Mouse (Mus musculus): ENCODE measurements around the gene Slitrk5. TPM values are rescaled to one million over a fixed set of nuclear protein-coding genes. Genes with fewer than 3 reads are reported as not detected.
A peak's percentile ranks its signal among the peaks of the same experiment; 100 is the strongest.

Slitrk5 gene
- 0.05 and 0.09 TPM in 2 replicates for polyA plus RNA-seq (2012; rRNA removed)

DNA sequence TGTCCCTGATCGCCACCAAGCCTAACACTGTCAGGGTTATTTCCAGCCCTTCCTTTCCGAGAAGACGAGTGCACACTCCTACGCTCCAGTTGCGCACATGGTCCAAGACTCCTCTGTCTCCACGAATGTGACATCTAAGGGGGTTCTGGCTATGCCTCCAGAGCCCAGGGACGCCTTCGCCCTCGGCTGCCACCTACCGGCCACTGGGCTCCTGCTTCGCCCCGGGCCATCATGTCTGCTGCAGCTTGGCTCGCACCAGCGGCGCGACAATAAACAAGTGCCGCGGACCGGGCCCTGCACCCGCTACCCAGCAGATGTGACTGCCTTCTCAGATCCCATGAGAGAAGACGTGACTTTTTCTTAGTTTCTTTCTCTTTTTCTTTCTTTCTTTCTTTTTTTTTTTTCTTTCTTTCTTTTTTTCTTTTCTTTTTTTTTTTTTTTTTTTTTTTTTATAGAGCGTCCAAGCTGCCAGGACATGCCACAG is at the start of gene Slitrk5:
Gene Slitrk5, plus strand, starts transcription at position 434 of the 484 bp plus-strand sequence.
- Histone ChIP-seq H3K36me3 (ENCODE audit: control insufficient read depth, insufficient read depth, low read length) (no peaks in the 10 kb centered on the region), H3K4me1 (ENCODE audit: control insufficient read depth, insufficient read depth, insufficient read length, low read length) (peaks cover 5% of the 10 kb centered on the region), H3K4me3 (ENCODE audit: low read depth, low read length) (peak within 1 kb of the TSS; percentile 63), H3K27ac (ENCODE audit: insufficient read depth, low read depth, low read length) (no peak within 1 kb of the TSS), H3K27me3 (ENCODE audit: control insufficient read depth, insufficient read depth, low read length) (peaks cover 23% of the 10 kb centered on the region)
- under 1% methylated on average over 22 of the region's 22 CpGs for WGBS
- TF ChIP-seq CTCF (IDR thresholded peaks at IDR 0.05; ENCODE audit: extremely low read depth, insufficient read length, insufficient replicate concordance, low read depth, low read length) (peak; percentile 67), POLR2A (IDR thresholded peaks at IDR 0.05; ENCODE audit: low read depth, low read length) (no peak)

DNA sequence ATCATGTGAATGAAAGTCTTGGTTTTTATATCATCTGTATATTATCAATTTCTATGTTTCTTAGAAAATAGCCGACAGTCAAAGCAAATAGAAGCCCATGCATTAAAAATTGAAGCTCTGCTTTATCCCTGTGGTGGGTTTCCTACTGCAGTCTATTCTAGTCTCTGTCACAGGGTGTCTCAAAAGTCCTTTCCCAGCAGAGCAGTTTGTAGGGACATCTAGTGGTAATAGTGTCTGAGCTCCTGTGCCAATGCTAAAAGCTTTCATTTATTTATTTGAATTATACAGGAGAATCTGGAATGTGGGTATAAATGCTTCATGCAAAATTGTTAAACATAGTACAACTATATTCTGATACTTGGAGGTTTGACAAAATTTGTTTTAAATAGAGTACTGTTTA is 2.0 kb upstream of the Slitrk5 start:
- 51% methylated on average over 1 of the region's 1 CpGs for WGBS
- Histone ChIP-seq H3K4me3 (ENCODE audit: low read depth, low read length) (no peak overlapping the region), H3K36me3 (ENCODE audit: control insufficient read depth, insufficient read depth, low read length) (no peaks in the 10 kb centered on the region), H3K27me3 (ENCODE audit: control insufficient read depth, insufficient read depth, low read length) (peaks cover 23% of the 10 kb centered on the region), H3K4me1 (ENCODE audit: control insufficient read depth, insufficient read depth, insufficient read length, low read length) (peaks cover 5% of the 10 kb centered on the region), H3K27ac (ENCODE audit: insufficient read depth, low read depth, low read length) (no peak overlapping the region)
- TF ChIP-seq POLR2A (IDR thresholded peaks at IDR 0.05; ENCODE audit: low read depth, low read length) (no peak), CTCF (IDR thresholded peaks at IDR 0.05; ENCODE audit: extremely low read depth, insufficient read length, insufficient replicate concordance, low read depth, low read length) (no peak)

DNA sequence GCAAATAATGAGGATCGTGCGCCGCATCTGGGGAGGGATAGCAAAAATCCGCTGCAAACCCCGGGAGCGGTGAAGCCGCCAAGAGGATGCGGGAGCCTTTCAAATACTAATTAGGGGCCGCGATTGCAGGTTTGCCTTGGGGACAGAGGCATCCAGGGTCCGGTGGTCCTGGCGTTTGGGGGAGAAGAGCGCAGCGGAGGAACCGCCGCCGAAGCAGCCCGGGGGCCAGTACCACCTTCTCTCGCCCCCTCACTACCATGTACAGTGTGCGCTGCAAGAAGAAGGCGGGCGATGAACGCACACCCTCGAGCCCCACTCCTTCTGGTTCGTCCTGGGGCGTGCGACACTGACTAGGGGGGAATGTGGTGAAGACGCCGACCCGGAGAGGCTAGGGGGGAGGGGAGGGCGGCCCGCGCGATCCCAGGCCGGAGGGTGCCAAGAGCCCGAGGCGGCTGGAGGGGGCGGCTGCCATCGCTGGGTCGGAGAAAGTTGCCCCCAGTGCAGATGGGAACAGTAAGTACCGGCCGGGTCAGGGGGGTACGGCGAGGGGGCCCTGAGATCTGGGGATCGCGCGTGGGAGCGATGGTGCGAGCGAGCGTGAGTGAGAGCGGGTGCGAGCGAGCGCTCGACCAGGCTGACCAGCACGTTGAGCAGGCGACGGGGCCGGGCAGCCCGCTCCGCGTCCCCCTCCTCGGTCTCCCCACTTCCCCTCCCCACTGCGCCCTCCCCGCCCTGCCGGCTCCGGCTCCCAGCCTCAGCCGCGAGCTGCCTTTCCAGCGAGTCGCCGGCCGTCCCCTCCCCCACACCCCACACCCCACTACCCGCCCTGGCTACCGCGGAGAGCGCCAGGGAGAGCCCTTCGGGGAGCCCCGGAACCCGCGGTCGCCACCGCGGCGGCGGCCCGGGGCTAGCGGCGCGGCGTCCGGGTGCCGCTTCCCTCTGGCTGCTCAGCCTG is 591 bp downstream of the Slitrk5 start:
- TF ChIP-seq POLR2A (IDR thresholded peaks at IDR 0.05; ENCODE audit: low read depth, low read length) (no peak), CTCF (IDR thresholded peaks at IDR 0.05; ENCODE audit: extremely low read depth, insufficient read length, insufficient replicate concordance, low read depth, low read length) (no peak)
- 2% methylated on average over 92 of the region's 94 CpGs for WGBS
- H3K4me3 ChIP-seq (ENCODE audit: low read depth, low read length), result peak overlapping the region; percentile 63
- H3K36me3 ChIP-seq (ENCODE audit: control insufficient read depth, insufficient read depth, low read length), result no peaks in the 10 kb centered on the region
- peaks cover 23% of the 10 kb centered on the region for H3K27me3 ChIP-seq (ENCODE audit: control insufficient read depth, insufficient read depth, low read length)
- H3K27ac ChIP-seq (ENCODE audit: insufficient read depth, low read depth, low read length), result no peak overlapping the region
- H3K4me1 ChIP-seq (ENCODE audit: control insufficient read depth, insufficient read depth, insufficient read length, low read length), result peaks cover 5% of the 10 kb centered on the region

DNA sequence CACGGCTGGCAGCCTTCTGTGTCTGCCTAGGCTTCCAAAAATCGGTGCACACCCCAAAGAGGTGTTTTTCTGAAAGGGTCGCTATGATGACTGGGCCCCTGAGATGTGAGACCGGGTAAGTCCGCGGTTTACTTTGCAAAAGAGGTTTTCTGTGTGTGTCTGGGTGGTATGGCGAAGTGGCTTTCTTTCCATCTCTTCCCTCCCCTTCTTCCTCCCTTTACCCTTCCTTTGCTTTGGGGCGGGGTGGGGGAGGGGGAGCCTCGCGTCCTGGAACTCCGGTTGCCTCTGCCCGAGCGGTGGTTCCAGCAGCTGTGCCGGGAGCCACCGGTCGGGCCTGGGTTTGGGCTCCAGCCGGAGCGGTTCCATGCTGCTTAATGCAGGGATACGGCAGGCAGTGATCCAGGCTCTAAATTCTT is 1.3 kb downstream of the Slitrk5 start:
- TF ChIP-seq POLR2A (IDR thresholded peaks at IDR 0.05; ENCODE audit: low read depth, low read length) (no peak), CTCF (IDR thresholded peaks at IDR 0.05; ENCODE audit: extremely low read depth, insufficient read length, insufficient replicate concordance, low read depth, low read length) (no peak)
- H3K27me3 ChIP-seq (ENCODE audit: control insufficient read depth, insufficient read depth, low read length), result peaks cover 25% of the 10 kb centered on the region
- no peak overlapping the region for H3K27ac ChIP-seq (ENCODE audit: insufficient read depth, low read depth, low read length)
- no peaks in the 10 kb centered on the region for H3K36me3 ChIP-seq (ENCODE audit: control insufficient read depth, insufficient read depth, low read length)
- peak overlapping the region; percentile 63 for H3K4me3 ChIP-seq (ENCODE audit: low read depth, low read length)
- peaks cover 5% of the 10 kb centered on the region for H3K4me1 ChIP-seq (ENCODE audit: control insufficient read depth, insufficient read depth, insufficient read length, low read length)
- WGBS, result 2% methylated on average over 19 of the region's 19 CpGs

DNA sequence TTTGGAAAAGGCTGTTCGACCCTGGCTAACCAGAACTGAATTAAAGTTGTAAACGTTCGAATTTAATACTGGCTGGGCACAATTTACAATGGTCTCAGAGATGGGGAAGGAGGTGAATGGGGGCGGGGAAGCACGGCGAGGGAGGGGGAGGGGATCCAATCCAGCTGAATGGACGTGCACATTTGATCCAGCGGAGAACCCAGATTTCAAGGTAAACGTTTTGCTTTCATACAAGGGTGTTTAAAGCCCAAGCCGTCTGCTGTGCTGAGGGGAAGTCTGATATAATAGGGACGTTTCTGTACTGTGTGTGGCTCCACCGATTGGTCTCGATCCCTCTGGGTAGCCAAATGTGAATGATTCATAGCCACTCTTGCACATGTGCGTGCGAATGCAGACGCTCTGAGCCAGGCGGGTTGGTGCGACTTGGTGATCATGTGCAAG is 2.0 kb downstream of the Slitrk5 start:
- no peak for TF ChIP-seq POLR2A (IDR thresholded peaks at IDR 0.05; ENCODE audit: low read depth, low read length)
- no peak for TF ChIP-seq CTCF (IDR thresholded peaks at IDR 0.05; ENCODE audit: extremely low read depth, insufficient read length, insufficient replicate concordance, low read depth, low read length)
- H3K4me3 ChIP-seq (ENCODE audit: low read depth, low read length), result no peak overlapping the region
- no peak overlapping the region for H3K27ac ChIP-seq (ENCODE audit: insufficient read depth, low read depth, low read length)
- H3K36me3 ChIP-seq (ENCODE audit: control insufficient read depth, insufficient read depth, low read length), result no peaks in the 10 kb centered on the region
- WGBS, result 4% methylated on average over 18 of the region's 18 CpGs
- H3K4me1 ChIP-seq (ENCODE audit: control insufficient read depth, insufficient read depth, insufficient read length, low read length), result peaks cover 5% of the 10 kb centered on the region
- peaks cover 29% of the 10 kb centered on the region for H3K27me3 ChIP-seq (ENCODE audit: control insufficient read depth, insufficient read depth, low read length)

DNA sequence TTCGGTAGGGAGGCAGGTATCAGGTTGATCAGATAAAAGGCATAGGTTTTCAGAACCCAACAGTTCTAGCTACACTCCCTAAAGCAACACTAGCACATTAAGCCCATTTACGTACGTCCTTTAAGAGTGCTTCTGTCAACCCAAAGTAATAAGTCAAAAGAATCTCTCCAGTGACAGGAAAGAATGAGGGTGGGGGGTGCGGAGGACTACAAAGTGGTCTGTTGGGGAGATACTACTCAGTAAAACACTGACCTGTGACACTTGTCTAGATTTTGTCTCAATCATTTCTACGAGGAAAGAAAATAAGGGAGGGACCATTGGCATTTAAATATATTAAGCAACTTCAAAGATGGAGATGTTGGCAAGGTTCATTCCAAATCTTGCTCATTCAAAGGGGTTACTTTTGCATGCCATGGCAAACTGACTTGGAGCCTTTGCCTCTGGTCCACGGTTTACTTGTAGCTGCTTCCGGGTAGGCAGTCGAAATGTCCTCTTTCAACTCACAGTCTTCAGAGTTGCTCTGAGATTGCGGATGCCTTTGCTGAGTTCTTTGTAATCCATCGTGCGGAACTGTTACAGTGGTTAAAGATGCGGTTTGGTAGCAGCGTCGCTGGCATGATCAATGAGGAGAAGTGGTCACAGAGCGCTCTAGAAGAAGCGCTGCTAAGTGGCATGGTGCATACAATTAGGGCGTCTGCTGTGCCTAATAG is 2.6 kb downstream of the Slitrk5 start:
- TF ChIP-seq CTCF (IDR thresholded peaks at IDR 0.05; ENCODE audit: extremely low read depth, insufficient read length, insufficient replicate concordance, low read depth, low read length) (no peak), POLR2A (IDR thresholded peaks at IDR 0.05; ENCODE audit: low read depth, low read length) (no peak)
- peaks cover 5% of the 10 kb centered on the region for H3K4me1 ChIP-seq (ENCODE audit: control insufficient read depth, insufficient read depth, insufficient read length, low read length)
- H3K27me3 ChIP-seq (ENCODE audit: control insufficient read depth, insufficient read depth, low read length), result peaks cover 29% of the 10 kb centered on the region
- H3K4me3 ChIP-seq (ENCODE audit: low read depth, low read length), result no peak overlapping the region
- no peak overlapping the region for H3K27ac ChIP-seq (ENCODE audit: insufficient read depth, low read depth, low read length)
- 12% methylated on average over 17 of the region's 17 CpGs for WGBS
- H3K36me3 ChIP-seq (ENCODE audit: control insufficient read depth, insufficient read depth, low read length), result no peaks in the 10 kb centered on the region
